Mouse (Mus musculus) hindbrain, embryonic 12.5 days (tissue): ENCODE results near the gene Hapln4. TPM values are rescaled to one million over a fixed set of nuclear protein-coding genes. Genes with fewer than 3 reads are reported as not detected.

ENCODE experiments used
- ATAC-seq: fragments of 200-750 bp; cut with Nextera tagmentation; 2 replicates; pipeline ENCODE4 v1.8.0; 2017; ENCODE audit warnings: moderate TSS enrichment; ENCODE audit not compliant: low FRiP score
- H3K27ac ChIP-seq: fragments of 300-500 bp; sonication (generic); 2 replicates; pipeline ENCODE4 v1.5.1; 2016; ENCODE audit warnings: mild to moderate bottlenecking
- H3K27me3 ChIP-seq: fragments of 300-500 bp; sonication (generic); 2 replicates; pipeline ENCODE4 v1.6.1; 2016; ENCODE audit warnings: mild to moderate bottlenecking
- H3K36me3 ChIP-seq: fragments of 300-500 bp; sonication (generic); 2 replicates; pipeline ENCODE4 v1.6.1; 2016; ENCODE audit warnings: mild to moderate bottlenecking
- H3K4me1 ChIP-seq: fragments of 300-500 bp; sonication (generic); 2 replicates; pipeline ENCODE4 v1.6.1; 2016
- H3K4me2 ChIP-seq: fragments of 300-500 bp; sonication (generic); replicated peaks from 2 replicates; pipeline ENCODE4 v1.6.1; 2016; ENCODE audit warnings: mild to moderate bottlenecking
- H3K4me3 ChIP-seq: fragments of 300-500 bp; sonication (generic); 2 replicates; pipeline ENCODE4 v1.5.1; 2016; ENCODE audit warnings: mild to moderate bottlenecking
- H3K9ac ChIP-seq: fragments of 300-500 bp; sonication (generic); 2 replicates; pipeline ENCODE4 v1.6.1; 2016; ENCODE audit warnings: mild to moderate bottlenecking, moderate library complexity
- H3K9me3 ChIP-seq: fragments of 300-500 bp; sonication (generic); replicated peaks from 2 replicates; pipeline ENCODE4 v1.6.1; 2016; ENCODE audit warnings: mild to moderate bottlenecking
- WGBS: fragments of 180-500 bp; shearing (Covaris S2); methylation state at CpG from one replicate; pipeline ENCODE4 v1.1.7; 2016; 5-methylcytosine and 5-hydroxymethylcytosine counted together
- polyA plus RNA-seq: library from polyadenylated mRNA; unstranded; fragments of >200 nt; fragmentation: Nextera tagmentation; extraction: Ambion mirVana; gene quantifications from 2 replicates; pipeline ENCODE4 v1.2.1, GENCODE M21; 2016

The Hapln4 gene
- polyA plus RNA-seq, 1 experiment from 2014 or later = 0.81 TPM

- Histone ChIP-seq H3K4me2 (no peak overlapping the region), H3K27me3 (peaks cover 66% of the 10 kb centered on the region), H3K9me3 (no peaks in the 10 kb centered on the region), H3K4me3 (no peak overlapping the region), H3K9ac (no peak overlapping the region), H3K36me3 (peaks cover 97% of the 10 kb centered on the region), H3K4me1 (peaks cover 11% of the 10 kb centered on the region), H3K27ac (no peak overlapping the region)
- 95% methylated on average over 2 of the region's 2 CpGs for WGBS
- ATAC-seq = no peak
Measured at GRCm38 (mm10) chr8:70110451-70110850, 27.2 kb downstream of the Hapln4 start.

DNA sequence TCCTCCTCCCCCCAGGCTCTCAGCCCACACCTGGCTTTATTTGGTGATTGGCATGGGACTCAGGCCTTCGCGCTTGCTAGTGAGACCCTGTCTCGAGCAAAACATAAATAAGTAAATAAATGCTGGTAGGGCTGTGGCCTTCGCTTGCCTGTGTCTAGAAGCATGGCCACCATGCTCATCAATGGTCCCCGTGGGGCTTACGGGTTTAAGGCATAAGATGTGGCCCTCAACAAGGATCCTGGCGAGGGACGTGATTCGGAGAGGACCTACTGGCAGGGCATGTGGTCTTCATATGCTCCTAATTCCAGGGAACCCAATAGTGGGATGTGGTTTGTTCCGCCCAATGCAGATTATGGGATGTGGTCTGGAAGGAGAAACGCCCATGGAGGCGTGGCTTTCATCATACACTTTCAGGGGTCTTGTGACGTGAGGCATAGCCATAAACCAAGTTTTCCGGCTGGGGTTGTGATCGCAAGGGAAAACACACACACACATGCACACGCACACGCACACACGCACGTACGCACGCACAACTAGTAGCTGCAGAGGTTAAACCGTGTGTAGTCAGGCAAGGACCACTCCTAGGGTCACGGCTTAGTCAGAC is 28.0 kb downstream of the Hapln4 start:
- WGBS = 54% methylated on average over 23 of the region's 23 CpGs
- peaks cover 73% of the 10 kb centered on the region for H3K27me3 ChIP-seq
- ATAC-seq = no peak
- no peak overlapping the region for H3K27ac ChIP-seq
- H3K4me1 ChIP-seq = peaks cover 11% of the 10 kb centered on the region
- H3K4me2 ChIP-seq = no peak overlapping the region
- no peak overlapping the region for H3K9ac ChIP-seq
- no peak overlapping the region for H3K4me3 ChIP-seq
- H3K9me3 ChIP-seq = no peaks in the 10 kb centered on the region
- peaks cover 96% of the 10 kb centered on the region for H3K36me3 ChIP-seq

- Histone ChIP-seq H3K36me3 (peaks cover 91% of the 10 kb centered on the region), H3K4me2 (0 out of 2 replicates have a peak overlapping the region, but pooled peaks have one; percentile 2), H3K9ac (no peak overlapping the region), H3K4me1 (peaks cover 22% of the 10 kb centered on the region), H3K4me3 (no peak overlapping the region), H3K9me3 (no peaks in the 10 kb centered on the region), H3K27ac (no peak overlapping the region), H3K27me3 (peaks cover 79% of the 10 kb centered on the region)
- ATAC-seq = peak; percentile 27; the same call in 1 of the 2 replicates
- 8% methylated on average over 43 of the region's 43 CpGs for WGBS
Measured at GRCm38 (mm10) chr8:70112401-70113016, 29.3 kb downstream of the Hapln4 start.

GRCm38 (mm10) chr8:70114488-70114887 is 31.2 kb downstream of the Hapln4 start:
- Histone ChIP-seq H3K9me3 (no peaks in the 10 kb centered on the region), H3K27ac (no peak overlapping the region), H3K4me1 (peaks cover 29% of the 10 kb centered on the region), H3K36me3 (peaks cover 72% of the 10 kb centered on the region), H3K27me3 (peaks cover 80% of the 10 kb centered on the region), H3K4me3 (no peak overlapping the region), H3K4me2 (no peak overlapping the region), H3K9ac (no peak overlapping the region)
- no peak for ATAC-seq
- 31% methylated on average over 6 of the region's 6 CpGs for WGBS

DNA sequence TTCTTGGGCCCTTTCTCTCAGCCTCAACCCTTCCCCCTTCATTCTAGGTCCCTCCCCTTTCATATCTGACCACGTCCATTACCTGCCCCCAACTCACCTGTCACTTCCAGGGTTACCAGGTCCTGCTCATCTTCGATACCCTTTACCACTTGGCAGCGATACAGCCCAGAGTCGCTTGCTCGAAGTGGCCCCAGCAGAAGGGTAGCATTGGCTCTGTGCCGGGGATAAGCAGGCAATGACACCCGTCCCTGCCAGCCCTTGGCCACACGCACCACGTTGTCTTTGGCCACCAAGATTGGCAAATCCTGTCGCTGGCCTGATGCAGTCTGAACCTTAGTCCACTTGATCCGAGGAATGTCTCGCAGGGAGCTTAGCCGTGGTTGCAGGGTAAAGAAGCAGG is 31.6 kb downstream of the Hapln4 start:
- Histone ChIP-seq H3K9ac (no peak overlapping the region), H3K4me2 (no peak overlapping the region), H3K9me3 (no peaks in the 10 kb centered on the region), H3K27me3 (peaks cover 80% of the 10 kb centered on the region), H3K4me1 (peaks cover 29% of the 10 kb centered on the region), H3K36me3 (peaks cover 68% of the 10 kb centered on the region), H3K27ac (no peak overlapping the region), H3K4me3 (no peak overlapping the region)
- 74% methylated on average over 13 of the region's 13 CpGs for WGBS
- ATAC-seq = no peak

GRCm38 (mm10) chr8:70117611-70118010 is 34.4 kb downstream of the Hapln4 start:
- Histone ChIP-seq H3K4me2 (peak overlapping the region; percentile 81), H3K36me3 (peaks cover 40% of the 10 kb centered on the region), H3K9me3 (no peaks in the 10 kb centered on the region), H3K4me1 (peaks cover 30% of the 10 kb centered on the region), H3K4me3 (0 out of 2 replicates have a peak overlapping the region, but pooled peaks have one; percentile 65), H3K27me3 (peaks cover 54% of the 10 kb centered on the region), H3K27ac (no peak overlapping the region), H3K9ac (0 out of 2 replicates have a peak overlapping the region, but pooled peaks have one; percentile 88)
- 8% methylated on average over 9 of the region's 9 CpGs for WGBS
- no peak for ATAC-seq

DNA sequence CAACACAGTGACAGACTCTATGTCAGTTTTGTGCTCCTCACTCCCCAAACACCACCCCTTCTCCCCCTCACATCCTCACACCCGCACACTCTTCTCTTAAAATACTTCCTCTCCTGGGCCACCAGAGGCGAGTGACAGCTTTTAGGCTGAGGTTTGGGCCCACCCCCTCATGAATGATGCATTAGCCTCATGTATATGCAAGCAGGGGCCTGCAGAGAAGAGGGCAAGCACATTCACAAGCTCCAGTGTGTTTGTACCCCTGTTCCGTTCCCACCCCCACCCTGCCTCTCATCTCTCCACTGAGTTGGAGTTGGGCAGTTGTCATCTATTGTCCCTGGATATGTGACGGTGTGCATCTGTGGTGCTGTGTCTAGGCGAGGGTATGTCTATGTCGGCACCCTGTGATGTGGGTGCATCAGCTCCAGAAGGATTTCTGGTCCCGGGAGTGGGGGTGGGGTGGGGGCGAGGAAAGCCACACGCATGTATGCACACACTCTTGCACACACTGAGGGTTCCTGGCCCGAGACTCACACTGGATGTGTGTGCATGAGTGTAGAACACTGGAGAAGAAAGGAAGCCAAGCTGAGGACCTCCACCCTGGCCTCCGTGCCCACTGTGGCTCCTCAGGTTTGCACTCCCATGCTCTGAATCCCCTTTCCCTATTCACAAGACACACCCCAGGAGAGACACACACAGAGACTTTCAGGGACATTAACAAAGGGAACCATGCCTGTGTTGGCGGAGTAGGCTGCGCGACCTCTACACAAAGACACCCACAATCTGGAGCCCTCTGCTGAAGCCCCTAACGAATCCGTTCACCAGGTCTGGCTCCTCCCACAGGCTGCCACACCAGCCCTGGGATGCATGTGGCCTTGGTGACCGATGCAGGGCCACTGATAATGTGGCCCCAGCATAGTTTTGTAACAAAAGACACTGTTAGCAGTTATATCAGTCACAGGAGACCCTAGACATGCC is 35.8 kb downstream of the Hapln4 start:
- Histone ChIP-seq H3K4me3 (peak overlapping the region; percentile 65), H3K36me3 (peaks cover 28% of the 10 kb centered on the region), H3K4me1 (peaks cover 27% of the 10 kb centered on the region), H3K27me3 (peaks cover 46% of the 10 kb centered on the region), H3K9ac (peak overlapping the region; percentile 88), H3K4me2 (peak overlapping the region; percentile 81), H3K9me3 (no peaks in the 10 kb centered on the region), H3K27ac (peak overlapping the region; percentile 98)
- peak; percentile 91 for ATAC-seq
- 5% methylated on average over 17 of the region's 17 CpGs for WGBS

GRCm38 (mm10) chr8:70120667-70121066 is 37.4 kb downstream of the Hapln4 start, which contains the start of gene Ncan:
Gene Ncan (minus strand): TSS chr8:70120873.
- Histone ChIP-seq H3K27me3 (peaks cover 36% of the 10 kb centered on the region), H3K4me2 (peak within 1 kb of the TSS; percentile 81), H3K9ac (peak within 1 kb of the TSS; percentile 88), H3K4me3 (peak within 1 kb of the TSS; percentile 65), H3K9me3 (no peaks in the 10 kb centered on the region), H3K36me3 (peaks cover 11% of the 10 kb centered on the region; the same call in 1 of the 2 replicates), H3K4me1 (peaks cover 27% of the 10 kb centered on the region), H3K27ac (peak within 1 kb of the TSS; percentile 98)
- 2% methylated on average over 19 of the region's 19 CpGs for WGBS
- ATAC-seq = peak; percentile 64

DNA sequence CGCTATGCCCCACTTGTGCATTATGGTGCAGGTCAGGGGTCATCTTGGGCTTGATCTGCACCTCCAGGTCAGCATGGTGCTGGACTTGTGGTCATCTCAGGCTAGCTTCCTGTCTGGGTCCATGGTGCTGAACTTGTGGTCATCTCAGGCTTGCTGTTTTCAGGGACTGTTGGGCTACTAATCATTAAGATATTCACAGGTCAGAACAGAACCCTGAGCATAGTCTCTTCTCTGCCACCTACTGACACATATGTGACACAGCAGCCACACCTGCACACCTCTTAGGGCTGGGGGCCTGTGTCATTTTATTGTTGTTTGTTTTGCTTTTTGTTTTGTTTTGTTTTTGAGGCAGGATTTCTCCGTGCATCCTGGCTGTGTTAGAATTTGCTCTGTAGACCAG is 39.6 kb downstream of the Hapln4 start:
- H3K4me2 ChIP-seq = no peak overlapping the region
- H3K36me3 ChIP-seq = no peaks in the 10 kb centered on the region
- 49% methylated on average over 2 of the region's 2 CpGs for WGBS
- H3K27ac ChIP-seq = no peak overlapping the region
- no peak overlapping the region for H3K4me3 ChIP-seq
- ATAC-seq = no peak
- H3K27me3 ChIP-seq = peaks cover 24% of the 10 kb centered on the region
- peaks cover 13% of the 10 kb centered on the region for H3K4me1 ChIP-seq
- H3K9ac ChIP-seq = no peak overlapping the region
- no peaks in the 10 kb centered on the region for H3K9me3 ChIP-seq

GRCm38 (mm10) chr8:70124992-70125391 is 41.7 kb downstream of the Hapln4 start:
- no peak overlapping the region for H3K27ac ChIP-seq
- H3K4me1 ChIP-seq = peaks cover 6% of the 10 kb centered on the region
- H3K4me2 ChIP-seq = no peak overlapping the region
- H3K36me3 ChIP-seq = no peaks in the 10 kb centered on the region
- no peak for ATAC-seq
- no peak overlapping the region for H3K9ac ChIP-seq
- WGBS = 65% methylated on average over 8 of the region's 8 CpGs
- no peak overlapping the region for H3K4me3 ChIP-seq
- peaks cover 13% of the 10 kb centered on the region for H3K27me3 ChIP-seq
- no peaks in the 10 kb centered on the region for H3K9me3 ChIP-seq

DNA sequence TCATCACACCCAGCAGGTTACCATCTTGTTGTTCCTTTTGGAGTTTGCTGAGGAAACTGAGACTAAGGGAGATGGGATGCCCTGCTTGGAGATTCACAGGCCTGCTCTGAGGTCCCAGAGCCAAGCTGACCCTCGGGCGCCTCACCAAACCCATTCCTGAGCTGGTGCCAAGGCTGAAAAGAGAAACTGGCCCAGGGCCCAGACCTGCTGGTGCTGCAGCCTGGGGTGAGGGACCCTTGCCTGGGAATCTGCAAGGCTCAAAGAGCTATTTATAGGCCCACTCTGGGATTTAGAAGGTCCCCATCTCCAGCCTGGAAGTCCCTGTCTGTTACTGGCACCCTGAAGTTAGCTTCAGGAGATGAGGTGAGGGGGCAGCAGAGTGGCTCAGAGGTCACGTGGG is 45.2 kb downstream of the Hapln4 start:
- Histone ChIP-seq H3K4me3 (no peak overlapping the region), H3K4me1 (peaks cover 11% of the 10 kb centered on the region), H3K27me3 (peaks cover 10% of the 10 kb centered on the region), H3K36me3 (peaks cover 12% of the 10 kb centered on the region), H3K4me2 (no peak overlapping the region), H3K9me3 (no peaks in the 10 kb centered on the region), H3K27ac (no peak overlapping the region), H3K9ac (no peak overlapping the region)
- 77% methylated on average over 3 of the region's 3 CpGs for WGBS
- no peak for ATAC-seq
